Mouse (Mus musculus) cerebellum, adult 2 months (tissue): ENCODE measurements around the gene Akap2. TPM values are rescaled to one million over a fixed set of nuclear protein-coding genes. Genes with fewer than 3 reads are reported as not detected.

Experiments used
- DNase-seq, 2 experiments: peaks; one replicate each; pipeline ENCODE4 v3.0.0; 2021
- H3K27ac ChIP-seq: fragments of 200-500 bp; 2 replicates; pipeline ENCODE4 v1.5.1; 2012; ENCODE audit warnings: low read length, control low read depth, inconsistent platforms; ENCODE audit not compliant: insufficient read depth
- H3K27me3 ChIP-seq: fragments of 200-500 bp; 2 replicates; pipeline ENCODE4 v1.6.1; 2012; ENCODE audit warnings: inconsistent platforms, mild to moderate bottlenecking, low read length, moderate library complexity; ENCODE audit not compliant: control insufficient read depth, insufficient read depth
- H3K4me1 ChIP-seq: fragments of 200-500 bp; 2 replicates; pipeline ENCODE4 v1.6.1; 2011; ENCODE audit warnings: low read length; ENCODE audit not compliant: control insufficient read depth, insufficient read depth
- H3K4me3 ChIP-seq: fragments of 200-500 bp; replicated peaks from 2 replicates; pipeline ENCODE3; 2011; ENCODE audit warnings: mild to moderate bottlenecking, low read depth, low read length, control low read depth; ENCODE audit not compliant: insufficient read depth
- CTCF ChIP-seq: fragments of 200-500 bp; IDR thresholded peaks from 2 replicates; pipeline ENCODE4 v1.5.1; 2011; ENCODE audit warnings: low read depth, mild to moderate bottlenecking, control low read depth, low read length, moderate library complexity, borderline replicate concordance; ENCODE audit not compliant: insufficient read depth
- POLR2A ChIP-seq: fragments of 200-500 bp; IDR thresholded peaks from 2 replicates; pipeline ENCODE4 v1.6.1; 2011; ENCODE audit warnings: low read length, control low read depth, borderline replicate concordance; ENCODE audit not compliant: insufficient read depth
- WGBS: fragments of 180-500 bp; shearing (Covaris S2); methylation state at CpG from one replicate; pipeline ENCODE4 v1.1.7; 2018; 5-methylcytosine and 5-hydroxymethylcytosine counted together
- polyA plus RNA-seq: library from polyadenylated mRNA; depleted of rRNA; stranded (reverse); fragments of >200 nt; gene quantifications from 2 replicates; pipeline ENCODE4 v1.2.3, GENCODE M21; 2012

The Akap2 gene
- polyA plus RNA-seq, 1 experiment = 33.6 TPM

DNA sequence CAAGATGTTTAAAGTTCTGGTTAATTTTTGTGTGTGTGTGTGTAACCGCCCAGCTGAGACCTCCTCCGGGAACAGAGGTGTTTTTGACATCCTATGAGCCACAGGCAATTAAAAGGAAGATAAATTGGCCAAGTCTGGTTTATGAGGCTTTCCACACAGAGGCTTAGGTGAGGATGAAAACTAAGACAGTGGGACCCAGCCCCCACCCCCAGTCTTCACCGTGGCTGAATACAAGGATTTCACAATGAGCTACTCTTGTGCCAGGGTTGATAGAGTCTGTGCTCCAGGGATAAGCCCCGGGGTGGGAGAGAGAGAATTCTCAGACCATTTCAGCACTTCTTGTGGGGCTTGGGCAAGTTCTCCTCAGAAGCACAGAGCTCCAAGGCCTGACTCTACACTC, 33.6 kb downstream of the Akap2 start:
- Histone ChIP-seq H3K4me1 (no peaks in the 10 kb centered on the region), H3K27me3 (no peaks in the 10 kb centered on the region), H3K4me3 (no peak overlapping the region), H3K27ac (no peak overlapping the region)
- DNase-seq = no peak
- no peak for TF ChIP-seq CTCF
- no peak for TF ChIP-seq POLR2A
- 79% methylated on average over 4 of the region's 4 CpGs for WGBS

DNA sequence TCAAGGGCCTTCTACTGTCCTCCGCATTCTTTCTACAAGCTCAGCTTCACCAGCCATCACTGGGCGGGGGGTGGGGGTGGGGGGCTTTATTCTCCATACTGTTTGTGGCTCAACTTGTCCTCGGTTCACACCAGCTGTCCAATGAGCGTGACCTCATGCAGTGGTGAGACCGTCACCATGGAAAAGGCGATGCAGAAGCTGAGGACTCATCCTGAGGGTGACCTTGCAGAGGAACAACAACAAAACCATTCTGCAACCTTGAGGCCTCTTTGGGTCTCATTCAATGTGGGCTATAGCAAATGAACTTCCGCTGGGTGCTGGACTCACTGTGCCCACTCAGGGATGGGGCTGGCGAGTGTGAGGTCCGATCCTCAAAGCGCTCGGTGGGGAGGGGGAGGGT, 34.1 kb downstream of the Akap2 start:
- WGBS = 85% methylated on average over 11 of the region's 11 CpGs
- H3K27ac ChIP-seq = no peak overlapping the region
- H3K4me1 ChIP-seq = no peaks in the 10 kb centered on the region
- no peak overlapping the region for H3K4me3 ChIP-seq
- DNase-seq = no peak
- H3K27me3 ChIP-seq = no peaks in the 10 kb centered on the region
- no peak for TF ChIP-seq CTCF
- no peak for TF ChIP-seq POLR2A

DNA sequence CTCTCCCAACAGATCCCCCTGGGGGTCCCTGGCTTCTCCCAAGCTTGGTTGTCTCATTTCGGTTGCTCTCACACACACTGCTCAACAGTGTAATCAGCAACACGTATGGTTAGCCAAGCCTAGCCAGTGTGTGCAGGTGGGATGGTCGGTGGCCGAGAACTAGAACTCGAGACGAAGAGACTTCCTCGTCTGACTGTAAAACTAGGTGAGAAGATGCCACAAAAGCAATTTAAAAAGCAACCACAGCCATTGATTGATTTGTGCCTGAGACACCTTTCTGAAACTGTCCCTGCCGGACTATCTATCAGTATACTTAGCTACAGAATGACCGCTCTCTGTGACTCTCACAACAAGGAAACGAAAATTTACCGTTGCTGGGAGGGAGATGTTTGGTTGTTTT, 37.6 kb downstream of the Akap2 start:
- no peak overlapping the region for H3K27ac ChIP-seq
- WGBS = 92% methylated on average over 11 of the region's 11 CpGs

DNA sequence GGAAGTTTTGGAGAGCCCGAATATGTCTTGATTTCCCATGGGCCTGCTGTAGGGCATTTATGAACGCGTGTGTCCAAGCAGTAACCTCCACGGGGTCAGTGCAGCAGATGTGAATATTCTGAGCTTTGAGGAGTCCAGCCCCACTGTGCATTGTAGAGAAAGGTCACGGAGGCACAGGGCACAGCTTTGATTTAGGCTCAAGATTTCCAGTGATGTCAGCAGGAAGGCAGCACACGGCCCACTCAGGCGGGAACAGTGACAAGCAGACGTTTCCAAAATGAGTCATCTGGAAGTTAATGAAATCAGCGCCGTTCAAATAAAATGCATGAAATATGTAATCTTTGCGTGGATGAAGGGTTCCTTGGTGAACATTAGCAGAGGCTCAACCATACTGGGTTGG, 40.5 kb downstream of the Akap2 start:
- Histone ChIP-seq H3K4me1 (no peaks in the 10 kb centered on the region), H3K27ac (no peak overlapping the region), H3K27me3 (no peaks in the 10 kb centered on the region), H3K4me3 (no peak overlapping the region)
- DNase-seq = no peak
- no peak for TF ChIP-seq CTCF
- TF ChIP-seq POLR2A = no peak
- WGBS = 19% methylated on average over 11 of the region's 11 CpGs

More for the DNA sequence above, 37.6 kb downstream of the Akap2 start:
- no peaks in the 10 kb centered on the region for H3K27me3 ChIP-seq
- H3K4me1 ChIP-seq = no peaks in the 10 kb centered on the region
- no peak for DNase-seq
- TF ChIP-seq POLR2A (no peak), CTCF (no peak)
- no peak overlapping the region for H3K4me3 ChIP-seq

DNA sequence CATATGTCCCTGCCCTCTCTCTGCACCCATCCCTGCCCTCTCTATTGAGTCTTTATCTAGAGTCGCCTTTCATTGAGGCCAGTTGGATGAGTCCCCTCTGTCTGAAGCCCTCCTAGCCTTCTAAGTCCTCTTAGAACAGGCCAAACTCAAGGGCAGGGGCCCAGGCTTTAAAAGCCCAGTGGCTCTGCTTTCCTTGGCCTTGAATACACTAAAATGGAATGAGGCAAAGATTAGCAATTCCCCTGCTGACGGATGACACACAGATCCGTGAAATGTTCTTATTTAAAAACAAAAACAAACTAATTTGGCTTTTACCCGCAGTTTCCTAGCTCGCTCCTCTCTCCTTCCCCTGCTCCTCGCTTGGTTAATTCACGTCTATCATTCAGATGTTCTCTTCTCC, 45.0 kb downstream of the Akap2 start:
- H3K27ac ChIP-seq = 0 out of 2 replicates have a peak overlapping the region, but pooled peaks have one; percentile 6
- H3K4me1 ChIP-seq = no peaks in the 10 kb centered on the region
- DNase-seq = no peak
- no peaks in the 10 kb centered on the region for H3K27me3 ChIP-seq
- TF ChIP-seq POLR2A (no peak), CTCF (no peak)
- 62% methylated on average over 7 of the region's 7 CpGs for WGBS
- H3K4me3 ChIP-seq = no peak overlapping the region

DNA sequence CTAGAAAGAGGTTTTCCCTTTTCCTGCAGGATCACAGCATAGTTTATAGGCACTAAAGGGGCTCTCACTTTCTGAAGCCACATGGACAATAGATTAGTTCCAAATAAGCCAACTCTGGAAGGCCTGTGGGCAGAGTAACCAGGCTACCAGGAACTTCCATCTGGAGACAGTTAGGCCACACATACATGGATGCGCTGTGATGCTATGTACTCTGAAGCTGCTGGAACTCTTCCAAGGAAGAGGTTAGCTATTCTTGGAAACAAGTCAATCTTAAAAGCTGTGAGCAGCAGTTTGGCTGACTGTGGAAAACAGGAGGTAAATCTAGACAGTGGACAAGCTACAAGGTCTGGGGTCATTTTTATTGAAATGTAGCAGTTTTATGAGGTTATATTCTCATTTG, 46.9 kb downstream of the Akap2 start:
- Histone ChIP-seq H3K27ac (no peak overlapping the region), H3K4me1 (no peaks in the 10 kb centered on the region), H3K4me3 (no peak overlapping the region), H3K27me3 (no peaks in the 10 kb centered on the region)
- DNase-seq = peak in 1 of 2 experiments; percentile 18
- TF ChIP-seq CTCF (no peak), POLR2A (no peak)
- WGBS = 10% methylated on average over 1 of the region's 1 CpGs

DNA sequence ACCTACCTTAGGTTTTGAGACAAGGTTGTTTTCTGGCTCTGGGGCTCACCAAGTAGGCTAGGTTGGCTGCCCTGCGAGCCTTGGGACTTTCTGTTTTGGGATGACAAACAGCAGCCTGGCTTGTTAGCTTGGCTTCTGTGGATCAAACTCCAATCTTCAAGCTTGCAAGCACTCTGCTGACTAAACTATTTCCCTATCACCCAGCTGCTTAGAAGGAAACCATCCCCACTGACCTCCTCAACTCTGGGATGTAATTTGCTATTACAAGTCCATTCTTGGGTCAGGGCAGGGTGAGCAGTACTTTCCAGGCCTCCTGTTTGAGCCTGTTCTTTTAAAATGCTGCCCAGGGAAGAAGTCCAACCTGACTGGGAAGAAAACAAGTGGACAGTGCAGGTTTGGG, 47.5 kb downstream of the Akap2 start:
- Histone ChIP-seq H3K27ac (no peak overlapping the region), H3K4me1 (no peaks in the 10 kb centered on the region), H3K27me3 (no peaks in the 10 kb centered on the region), H3K4me3 (no peak overlapping the region)
- DNase-seq = no peak
- TF ChIP-seq POLR2A (no peak), CTCF (no peak)
- 91% methylated on average over 1 of the region's 1 CpGs for WGBS

DNA sequence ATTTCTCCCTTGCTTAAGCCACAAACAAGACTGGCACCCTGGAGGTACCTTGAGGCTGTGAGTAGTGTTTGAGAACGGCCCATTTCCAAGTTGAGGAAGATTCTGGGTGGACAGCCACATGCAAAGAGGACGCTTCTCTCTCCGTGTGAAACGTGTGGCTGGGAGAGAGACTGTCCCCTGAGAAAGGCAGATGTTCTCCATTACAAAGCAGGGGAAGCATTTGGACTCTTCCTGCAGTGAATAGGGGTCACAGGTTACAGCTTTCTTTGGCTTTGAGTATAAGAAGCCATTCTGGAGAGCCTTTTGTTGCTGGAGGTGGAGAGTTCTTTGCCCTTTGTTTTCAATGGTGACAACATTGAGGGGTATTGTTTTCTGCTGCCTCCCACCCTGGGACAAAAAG, 48.3 kb downstream of the Akap2 start:
- TF ChIP-seq CTCF (no peak), POLR2A (no peak)
- Histone ChIP-seq H3K4me3 (no peak overlapping the region), H3K4me1 (no peaks in the 10 kb centered on the region), H3K27ac (no peak overlapping the region), H3K27me3 (no peaks in the 10 kb centered on the region)
- no peak for DNase-seq
- 46% methylated on average over 4 of the region's 4 CpGs for WGBS

DNA sequence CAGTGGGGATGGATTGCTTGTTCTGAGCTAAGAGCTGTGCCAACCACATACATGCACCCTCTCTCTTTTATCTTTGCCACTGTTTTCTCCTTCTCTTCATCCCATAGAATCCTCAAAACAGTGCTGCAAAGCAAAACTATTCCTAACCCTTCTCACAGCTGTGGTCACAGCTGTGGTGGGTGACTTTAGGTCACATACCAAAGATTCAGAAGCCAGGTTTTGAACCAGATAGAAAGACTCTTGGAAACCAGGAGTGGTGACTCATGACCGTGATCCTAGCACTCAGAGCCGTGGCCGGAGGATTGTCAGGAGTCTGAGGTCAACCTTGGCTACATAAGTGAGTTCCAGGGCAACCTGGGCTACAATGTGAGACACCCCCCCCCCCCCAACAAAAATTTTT, 51.5 kb downstream of the Akap2 start:
- no peak overlapping the region for H3K27ac ChIP-seq
- WGBS = 85% methylated on average over 3 of the region's 3 CpGs
- H3K4me3 ChIP-seq = no peak overlapping the region
- DNase-seq = no peak
- H3K27me3 ChIP-seq = no peaks in the 10 kb centered on the region
- no peaks in the 10 kb centered on the region for H3K4me1 ChIP-seq
- TF ChIP-seq CTCF (no peak), POLR2A (no peak)
